Comparison of ENCODE assay signal across 8 mouse cellular contexts in genomic region chr5:137530588-137531413, GRCm38 (mm10). TPM values are rescaled to one million over a fixed set of nuclear protein-coding genes. Genes with fewer than 3 reads are reported as not detected.
DNase-seq lines count a peak whose midpoint lies in the region; ATAC-seq lines count a peak whose summit lies in the region.

No protein-coding gene starts in this region.

- peak overlapping the region; percentile 93 for H3K27ac ChIP-seq in midbrain, embryonic 11.5 days (ENCODE audit: low read depth, low read length)

- peak overlapping the region; percentile 62 for H3K4me3 ChIP-seq in midbrain, embryonic 11.5 days (ENCODE audit: low read depth, low read length)

- H3K27me3 ChIP-seq in midbrain, embryonic 11.5 days (ENCODE audit: control insufficient read depth, insufficient read depth, low read length): no peaks in the 10 kb centered on the region

- intact Hi-C loops in left cerebral cortex, postnatal 4 days (cut with DNase I): loop anchor here (5.0 kb wide), 1 partner anchor 46 kb away; no protein-coding TSS in a partner anchor

- H3K9ac ChIP-seq in midbrain, embryonic 11.5 days (ENCODE audit: low read length): peak overlapping the region; percentile 74

- H3K4me1 ChIP-seq in midbrain, embryonic 11.5 days (ENCODE audit: control insufficient read depth, insufficient read depth, low read length): peaks cover 22% of the 10 kb centered on the region

- no peak for ATAC-seq in cerebellum, adult (ENCODE audit: insufficient number of reproducible peaks, low FRiP score, low TSS enrichment)
- 0 out of 2 replicates have a peak, but pooled peaks have one; percentile 5 for ATAC-seq in common myeloid progenitor, adult 5-6 weeks (replicated peaks; ENCODE audit: low read depth, poor library complexity, severe bottlenecking)
- peak; percentile 44 for ATAC-seq in inflammation-experienced regulatory T-cells, adult 6 months
- ATAC-seq in midbrain, embryonic 11.5 days (ENCODE audit: low FRiP score): peak; percentile 63

- peak; percentile 58 to 63 for DNase-seq in cerebellum, adult 18-20 months
- peak; percentile 80 for DNase-seq in gastrocnemius, postnatal 10 days
- DNase-seq in left cerebral cortex, postnatal 4 days: peak; percentile 85
- peak; percentile 93 for DNase-seq in midbrain, embryonic 11.5 days (ENCODE audit: low spot score, missing footprints)
- peak; percentile 67 to 73 for DNase-seq in spleen, adult 18-20 months

- H3K4me2 ChIP-seq in midbrain, embryonic 11.5 days: peak overlapping the region; percentile 95

- peaks cover 23% of the 10 kb centered on the region for H3K36me3 ChIP-seq in midbrain, embryonic 11.5 days (ENCODE audit: control insufficient read depth, insufficient read depth, low read length)

- WGBS in midbrain, embryonic 11.5 days: under 1% methylated on average over 39 of the region's 46 CpGs

- H3K9me3 ChIP-seq in midbrain, embryonic 11.5 days (ENCODE audit: control insufficient read depth, low read length): no peaks in the 10 kb centered on the region

RNA-seq across cellular contexts. Expression of gene Epo, which starts 2.2 kb away (rescaled TPM):
- not detected in 2 replicates for total RNA-seq in common myeloid progenitor, adult 5-6 weeks (2017)
- total RNA-seq in gastrocnemius, postnatal 10 days (2021): not detected
- polyA plus RNA-seq in inflammation-experienced regulatory T-cells, adult 6 months (2017; shearing (Covaris generic)): not detected
- not detected for total RNA-seq in left cerebral cortex, postnatal 4 days (2021)
- polyA plus RNA-seq in midbrain, embryonic 11.5 days (2014; fragmentation: Nextera tagmentation; extraction: Ambion mirVana): 0.72 and 1.4 TPM in 2 replicates

RNA-seq across cellular contexts. Expression of gene Gnb2, which starts 2.5 kb away (rescaled TPM):
- total RNA-seq in common myeloid progenitor, adult 5-6 weeks (2017): 190 and 213 TPM in 2 replicates
- total RNA-seq in gastrocnemius, postnatal 10 days (2021): 100 to 1,000 TPM; 301 to 324 TPM
- 10 to 100 TPM; 63.1 to 85.4 (median 72.9) TPM for polyA plus RNA-seq in inflammation-experienced regulatory T-cells, adult 6 months (2017; shearing (Covaris generic))
- total RNA-seq in left cerebral cortex, postnatal 4 days (2021): 1,000 to 10,000 TPM; 1,140 to 1,206 TPM
- polyA plus RNA-seq in midbrain, embryonic 11.5 days (2014; fragmentation: Nextera tagmentation; extraction: Ambion mirVana): 432 and 501 TPM in 2 replicates

RNA-seq across cellular contexts. Expression of gene Gigyf1, which starts 12.5 kb away (rescaled TPM):
- 6.7 and 12.5 TPM in 2 replicates for total RNA-seq in common myeloid progenitor, adult 5-6 weeks (2017)
- 10 to 100 TPM; 23.0 to 25.3 TPM for total RNA-seq in gastrocnemius, postnatal 10 days (2021)
- polyA plus RNA-seq in inflammation-experienced regulatory T-cells, adult 6 months (2017; shearing (Covaris generic)): 10 to 100 TPM; 14.0 to 33.6 (median 31.4) TPM
- total RNA-seq in left cerebral cortex, postnatal 4 days (2021): 10 to 100 TPM; 56.5 to 63.6 TPM
- 10.5 and 10.6 TPM in 2 replicates for polyA plus RNA-seq in midbrain, embryonic 11.5 days (2014; fragmentation: Nextera tagmentation; extraction: Ambion mirVana)

RNA-seq across cellular contexts. Expression of gene Actl6b, which starts 22.5 kb away (rescaled TPM):
- not detected in 2 replicates for total RNA-seq in common myeloid progenitor, adult 5-6 weeks (2017)
- under 1 TPM in 1 of 2 experiments, not detected in 1; 0.16 TPM for total RNA-seq in gastrocnemius, postnatal 10 days (2021)
- not detected for polyA plus RNA-seq in inflammation-experienced regulatory T-cells, adult 6 months (2017; shearing (Covaris generic))
- 100 to 1,000 TPM; 151 to 176 TPM for total RNA-seq in left cerebral cortex, postnatal 4 days (2021)
- 30.6 and 31.1 TPM in 2 replicates for polyA plus RNA-seq in midbrain, embryonic 11.5 days (2014; fragmentation: Nextera tagmentation; extraction: Ambion mirVana)

RNA-seq across cellular contexts. Expression of gene Pop7, which starts 28.5 kb away (rescaled TPM):
- 21.6 and 38.0 TPM in 2 replicates for total RNA-seq in common myeloid progenitor, adult 5-6 weeks (2017)
- 10 to 100 TPM; 16.6 to 18.5 TPM for total RNA-seq in gastrocnemius, postnatal 10 days (2021)
- 10 to 100 TPM; 51.1 to 61.5 (median 59.1) TPM for polyA plus RNA-seq in inflammation-experienced regulatory T-cells, adult 6 months (2017; shearing (Covaris generic))
- 10 to 100 TPM; 33.7 to 37.6 TPM for total RNA-seq in left cerebral cortex, postnatal 4 days (2021)
- 54.8 and 57.4 TPM in 2 replicates for polyA plus RNA-seq in midbrain, embryonic 11.5 days (2014; fragmentation: Nextera tagmentation; extraction: Ambion mirVana)
